Mouse (Mus musculus): Measurements from ENCODE around the gene Nid1. TPM values are rescaled to one million over a fixed set of nuclear protein-coding genes. Genes with fewer than 3 reads are reported as not detected.
"Not testable (repeated sequence)": the region's sequence is repeated elsewhere in the genome, so short reads cannot be mapped to it uniquely, and the experiment has no call there.

Nid1 gene
- 53.1 and 54.8 TPM in 2 replicates for polyA plus RNA-seq (2015; fragmentation: Nextera tagmentation; extraction: Ambion mirVana)

DNA sequence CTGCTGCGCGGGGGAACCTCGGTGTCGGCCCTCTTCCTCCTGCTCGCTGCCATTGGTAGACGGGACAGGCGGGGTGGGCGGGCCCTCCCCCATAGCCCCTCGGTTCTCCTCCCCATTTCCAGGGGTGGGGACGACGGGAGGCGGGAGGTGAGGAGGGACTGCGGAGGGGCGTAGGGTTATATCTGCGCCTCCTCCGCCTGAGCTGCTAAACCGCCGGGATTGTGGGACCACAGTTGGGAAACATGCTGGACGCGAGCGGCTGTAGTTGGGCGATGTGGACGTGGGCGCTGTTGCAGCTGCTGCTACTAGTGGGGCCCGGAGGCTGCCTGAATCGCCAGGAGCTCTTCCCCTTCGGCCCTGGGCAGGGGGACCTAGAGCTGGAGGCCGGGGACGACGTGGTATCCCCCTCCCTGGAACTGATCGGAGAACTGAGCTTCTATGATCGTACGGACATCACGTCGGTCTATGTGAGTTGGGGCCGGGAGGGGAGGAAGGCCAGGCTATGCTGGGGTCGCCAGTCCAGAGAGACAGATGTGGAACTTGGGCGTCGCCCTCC is at the start of gene Nid1:
Gene Nid1 (plus strand): TSS at position 92 of the 556 bp plus-strand sequence.
- H3K27me3 ChIP-seq; H3K9me3 ChIP-seq; H3K4me1 ChIP-seq (replicated peaks); H3K36me3 ChIP-seq; H3K27ac ChIP-seq (replicated peaks); H3K9ac ChIP-seq: not testable (repeated sequence)
- ATAC-seq (ENCODE audit: low read depth) = peak; percentile 75
- Histone ChIP-seq H3K4me3 (peak within 1 kb of the TSS; percentile 29), H3K4me2 (peak within 1 kb of the TSS; percentile 48)
- 0% methylated on average over 29 of the region's 39 CpGs for WGBS

DNA sequence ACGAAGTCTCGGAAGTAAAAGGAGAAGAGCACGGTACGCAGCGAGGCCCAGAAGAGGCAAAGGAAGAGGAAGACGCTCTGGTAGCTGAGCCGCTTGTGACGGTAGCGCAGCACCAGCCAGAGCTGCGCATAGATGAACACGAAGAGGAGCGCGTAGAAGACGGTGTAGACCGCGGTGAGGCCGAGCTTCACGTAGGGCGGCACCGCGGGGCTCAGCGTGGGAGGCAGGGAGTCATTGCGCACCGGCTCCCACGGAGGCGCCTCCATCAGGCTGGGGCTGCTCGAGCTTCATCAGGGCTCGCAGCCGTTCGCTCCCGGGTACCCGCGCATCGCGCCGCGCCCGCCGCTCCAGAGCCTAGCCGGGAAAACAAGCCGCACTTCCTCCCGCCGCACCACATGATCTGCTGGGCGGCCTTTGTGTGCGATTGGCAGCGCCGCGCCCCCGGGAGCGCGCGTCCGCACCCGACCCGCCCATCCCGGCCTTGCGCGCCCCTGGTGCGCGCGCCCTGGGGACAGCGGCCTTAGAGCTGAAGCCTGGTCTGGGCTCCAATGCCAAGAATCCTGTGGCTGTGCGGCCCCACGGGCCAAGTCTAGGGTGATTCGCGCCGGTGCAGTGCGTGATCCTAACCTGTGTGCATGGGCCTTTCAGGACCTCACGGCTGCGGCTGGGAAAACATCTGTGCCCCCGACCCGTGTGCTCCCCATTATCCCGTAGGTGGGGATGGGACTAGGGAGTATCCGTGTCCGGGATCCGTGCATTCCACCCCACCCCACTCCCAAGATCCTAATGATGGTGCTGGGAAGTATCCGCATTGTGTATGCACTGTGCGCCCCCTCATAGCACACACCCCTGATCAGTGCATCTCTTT is 43.9 kb upstream of the Nid1 start, which contains the start of gene Gpr137b:
Gene Gpr137b (minus strand): TSS at position 787 of the 868 bp plus-strand sequence.
- H3K36me3 ChIP-seq; H3K4me1 ChIP-seq (replicated peaks); H3K27me3 ChIP-seq; H3K9me3 ChIP-seq: not testable (repeated sequence)
- peak; percentile 92 for ATAC-seq (ENCODE audit: low read depth)
- peak within 1 kb of the TSS; percentile 43 for H3K4me3 ChIP-seq
- H3K9ac ChIP-seq = peak within 1 kb of the TSS; percentile 71
- under 1% methylated on average over 58 of the region's 78 CpGs for WGBS
- H3K27ac ChIP-seq (replicated peaks) = peak within 1 kb of the TSS; percentile 76
- peak within 1 kb of the TSS; percentile 54 for H3K4me2 ChIP-seq

DNA sequence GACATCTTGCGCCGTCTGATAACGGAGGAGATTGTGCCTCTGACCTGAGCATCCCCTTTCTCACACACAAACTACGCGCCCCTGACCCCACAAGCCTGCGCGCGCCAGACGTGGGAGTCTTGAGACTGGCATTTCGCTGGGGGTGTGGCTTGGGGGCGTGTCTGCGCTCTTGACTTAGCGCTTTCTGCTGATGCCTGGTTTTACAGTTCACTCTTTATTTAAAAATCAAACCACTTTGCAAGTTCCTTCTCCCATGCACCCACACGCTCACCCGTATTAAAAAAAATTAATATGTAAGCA is 43.3 kb upstream of the Nid1 start:
- not testable (repeated sequence) for H3K27ac ChIP-seq (replicated peaks); H3K36me3 ChIP-seq; H3K27me3 ChIP-seq; H3K4me1 ChIP-seq (replicated peaks); H3K9me3 ChIP-seq
- ATAC-seq (ENCODE audit: low read depth) = peak; percentile 81; the same call in 1 of the 2 replicates
- Histone ChIP-seq H3K9ac (peak overlapping the region; percentile 49; the same call in 1 of the 2 replicates), H3K4me3 (peak overlapping the region; percentile 43), H3K4me2 (peak overlapping the region; percentile 54)
- under 1% methylated on average over 15 of the region's 15 CpGs for WGBS

DNA sequence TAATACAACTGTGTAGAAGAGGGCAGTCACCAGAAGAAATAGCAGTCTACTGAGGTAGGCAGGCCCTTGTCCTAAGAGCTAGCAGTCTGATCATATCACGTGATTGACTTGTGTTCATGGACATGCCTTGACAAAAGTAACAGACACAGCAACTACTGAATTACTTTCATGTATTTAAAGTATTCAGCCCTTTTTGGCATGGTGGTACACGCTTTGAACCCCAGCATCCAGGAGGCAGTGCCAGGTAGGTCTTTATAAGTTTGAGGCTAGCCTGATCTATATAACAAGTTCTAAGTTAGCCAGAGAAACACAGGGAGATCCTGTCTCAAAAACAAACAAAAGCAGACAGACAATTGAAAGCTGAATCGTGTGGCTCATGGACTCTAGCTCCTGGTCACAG is 36.5 kb upstream of the Nid1 start:
- H3K4me1 ChIP-seq (replicated peaks); ATAC-seq (ENCODE audit: low read depth); H3K9me3 ChIP-seq; H3K36me3 ChIP-seq; H3K27ac ChIP-seq (replicated peaks); H3K4me2 ChIP-seq; H3K27me3 ChIP-seq; H3K4me3 ChIP-seq; H3K9ac ChIP-seq: not testable (repeated sequence)
- WGBS = 85% methylated on average over 3 of the region's 3 CpGs

DNA sequence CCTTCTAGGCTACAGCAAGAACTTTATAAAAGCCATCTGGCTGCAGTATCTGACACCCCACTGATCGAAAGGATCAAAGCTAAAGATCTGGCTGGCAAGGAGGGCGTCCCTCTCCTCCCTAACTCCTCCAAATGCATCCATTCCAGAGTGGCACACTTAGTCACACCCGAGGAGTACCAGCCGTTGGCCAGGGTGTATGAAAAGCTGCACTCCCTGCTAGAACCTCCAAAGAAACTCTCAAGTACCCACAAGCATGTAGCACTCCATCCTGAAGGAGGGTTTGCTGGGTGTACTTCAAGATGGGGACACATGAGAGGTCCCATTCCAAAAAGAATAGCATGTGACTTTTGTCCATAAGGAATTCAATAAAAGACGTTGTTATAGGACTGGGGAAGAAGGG is 34.5 kb upstream of the Nid1 start:
- not testable (repeated sequence) for H3K4me3 ChIP-seq; H3K27me3 ChIP-seq; H3K4me1 ChIP-seq (replicated peaks); H3K9ac ChIP-seq; ATAC-seq (ENCODE audit: low read depth); H3K36me3 ChIP-seq; H3K9me3 ChIP-seq; H3K27ac ChIP-seq (replicated peaks); H3K4me2 ChIP-seq
- WGBS = 83% methylated on average over 5 of the region's 5 CpGs

DNA sequence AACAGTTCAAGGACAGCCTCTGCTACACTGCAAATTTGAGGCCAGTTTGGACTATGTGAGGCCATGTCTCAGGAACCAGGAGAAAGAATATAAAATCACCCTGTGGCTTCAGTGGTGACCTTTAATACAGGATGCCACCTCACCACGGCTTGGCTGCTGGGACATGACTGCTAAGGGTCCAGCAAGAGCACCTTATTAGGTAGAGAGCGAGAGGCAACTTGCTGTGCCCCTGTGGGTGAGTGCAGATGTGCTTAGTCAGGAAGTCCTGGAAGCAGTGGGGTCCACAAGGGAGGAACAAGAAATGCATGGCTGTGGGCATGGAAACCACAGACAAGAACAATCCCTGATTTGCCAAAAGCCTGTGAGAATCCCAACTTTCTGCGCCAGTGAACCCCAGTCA is 34.0 kb upstream of the Nid1 start:
- H3K4me1 ChIP-seq (replicated peaks); H3K9me3 ChIP-seq; H3K36me3 ChIP-seq; H3K4me2 ChIP-seq; H3K9ac ChIP-seq; H3K4me3 ChIP-seq; ATAC-seq (ENCODE audit: low read depth); H3K27me3 ChIP-seq; H3K27ac ChIP-seq (replicated peaks): not testable (repeated sequence)
- WGBS = 87% methylated on average over 3 of the region's 3 CpGs

DNA sequence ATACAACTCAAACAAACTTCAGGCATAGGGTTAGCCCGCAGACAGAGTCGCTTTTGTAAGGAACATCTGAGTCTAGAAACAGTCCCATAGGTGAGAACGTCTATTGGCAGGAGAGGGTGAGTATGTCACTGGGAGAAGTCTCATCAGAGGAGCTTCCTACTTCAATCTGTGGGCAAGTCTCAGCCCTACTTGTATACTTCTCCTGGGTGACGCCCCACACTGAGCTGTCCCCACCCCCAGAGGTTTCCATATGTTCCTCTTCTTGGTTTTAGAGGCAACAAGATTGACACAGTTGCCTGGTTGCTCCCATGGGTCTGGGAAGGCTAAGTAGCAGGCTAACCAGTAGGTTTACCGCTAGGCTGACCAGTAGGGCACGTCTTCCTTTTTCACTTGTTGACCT is 33.5 kb upstream of the Nid1 start:
- not testable (repeated sequence) for H3K27me3 ChIP-seq; H3K9ac ChIP-seq; H3K36me3 ChIP-seq; H3K4me1 ChIP-seq (replicated peaks); H3K4me3 ChIP-seq; H3K4me2 ChIP-seq; ATAC-seq (ENCODE audit: low read depth); H3K9me3 ChIP-seq; H3K27ac ChIP-seq (replicated peaks)
- 85% methylated on average over 4 of the region's 6 CpGs for WGBS

DNA sequence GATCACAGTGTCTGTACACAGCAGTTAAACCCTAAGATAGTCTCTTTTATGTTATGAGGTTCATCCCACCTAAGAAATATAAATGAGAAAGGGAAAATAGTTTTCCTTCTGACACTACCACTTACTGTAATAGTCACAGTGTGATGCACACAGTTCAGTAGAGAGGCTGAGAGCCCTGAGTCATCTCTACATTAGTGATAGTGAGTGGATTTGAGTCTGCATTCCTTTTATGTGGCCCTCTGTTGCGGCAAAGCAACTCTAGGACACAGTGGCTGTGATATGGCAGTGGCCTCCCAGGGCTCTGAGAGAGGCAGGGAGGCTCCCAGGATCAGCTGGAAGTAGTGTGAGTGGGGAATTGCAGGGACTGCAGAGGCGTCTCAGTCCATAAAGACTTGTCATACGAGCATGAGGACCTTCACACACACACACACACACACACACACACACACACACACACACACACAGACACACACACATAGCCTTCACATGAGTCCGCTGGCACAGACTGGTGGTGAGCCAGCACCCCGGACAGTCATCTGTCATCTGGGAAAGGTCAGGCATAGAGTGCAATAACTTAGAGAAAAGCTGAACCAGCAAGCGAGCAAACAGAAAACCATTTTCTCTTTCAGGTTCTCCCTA is 32.7 kb upstream of the Nid1 start:
- ATAC-seq (ENCODE audit: low read depth) = not testable (repeated sequence)
- WGBS = 78% methylated on average over 6 of the region's 6 CpGs

DNA sequence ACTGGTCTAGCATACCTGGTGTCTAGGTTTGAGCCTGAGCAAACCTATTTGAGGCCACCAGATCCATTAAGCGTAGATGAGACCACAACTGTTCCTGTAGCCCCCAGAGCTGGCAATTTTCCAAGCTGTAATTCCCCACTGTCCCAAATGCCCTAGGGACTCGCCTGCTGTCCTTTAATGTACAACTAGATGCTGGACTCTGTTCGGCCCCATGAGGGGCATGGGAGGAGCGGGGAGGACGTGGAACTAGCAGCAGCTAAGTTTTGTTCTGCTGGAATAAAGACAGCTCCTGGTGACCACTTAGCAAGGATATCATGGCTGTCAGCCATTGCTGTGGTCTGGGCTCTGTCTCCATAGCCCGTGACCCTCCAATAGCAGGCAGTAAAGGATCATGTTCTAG is 31.8 kb upstream of the Nid1 start:
- H3K4me1 ChIP-seq (replicated peaks); H3K4me2 ChIP-seq; H3K36me3 ChIP-seq; ATAC-seq (ENCODE audit: low read depth); H3K27me3 ChIP-seq; H3K9me3 ChIP-seq; H3K9ac ChIP-seq; H3K4me3 ChIP-seq; H3K27ac ChIP-seq (replicated peaks): not testable (repeated sequence)
- no CpG with 5 or more reads among the region's 6 CpGs for WGBS

More for the DNA sequence above, 32.7 kb upstream of the Nid1 start:
- H3K36me3 ChIP-seq; H3K4me1 ChIP-seq (replicated peaks); H3K27ac ChIP-seq (replicated peaks); H3K4me3 ChIP-seq; H3K4me2 ChIP-seq; H3K9me3 ChIP-seq; H3K27me3 ChIP-seq; H3K9ac ChIP-seq: not testable (repeated sequence)

DNA sequence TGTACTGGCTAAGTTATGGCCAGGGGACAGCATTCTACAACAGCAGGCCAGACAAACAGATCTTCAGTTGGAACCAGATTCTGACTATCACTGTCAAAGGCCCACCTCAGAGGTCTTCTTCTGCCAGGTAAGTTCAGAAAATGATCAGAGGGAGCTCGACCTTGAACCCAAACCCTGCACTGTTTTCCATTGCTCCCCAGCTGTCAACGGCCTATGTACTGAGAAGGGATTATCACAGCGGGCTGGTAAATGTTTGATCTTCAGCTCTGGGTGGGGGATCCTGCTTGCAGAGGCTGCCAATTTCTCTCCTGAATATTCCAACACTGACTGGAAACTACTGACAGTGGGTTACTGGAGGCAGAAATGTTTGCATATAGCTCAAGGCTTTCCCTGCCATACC is 23.1 kb upstream of the Nid1 start:
- Histone ChIP-seq H3K9ac (no peak overlapping the region), H3K27me3 (no peaks in the 10 kb centered on the region), H3K27ac (replicated peaks) (no peak overlapping the region), H3K4me2 (no peak overlapping the region), H3K4me3 (no peak overlapping the region), H3K9me3 (no peaks in the 10 kb centered on the region), H3K4me1 (replicated peaks) (no peaks in the 10 kb centered on the region), H3K36me3 (no peaks in the 10 kb centered on the region)
- no peak for ATAC-seq (ENCODE audit: low read depth)
- WGBS = 88% methylated on average over 3 of the region's 3 CpGs

DNA sequence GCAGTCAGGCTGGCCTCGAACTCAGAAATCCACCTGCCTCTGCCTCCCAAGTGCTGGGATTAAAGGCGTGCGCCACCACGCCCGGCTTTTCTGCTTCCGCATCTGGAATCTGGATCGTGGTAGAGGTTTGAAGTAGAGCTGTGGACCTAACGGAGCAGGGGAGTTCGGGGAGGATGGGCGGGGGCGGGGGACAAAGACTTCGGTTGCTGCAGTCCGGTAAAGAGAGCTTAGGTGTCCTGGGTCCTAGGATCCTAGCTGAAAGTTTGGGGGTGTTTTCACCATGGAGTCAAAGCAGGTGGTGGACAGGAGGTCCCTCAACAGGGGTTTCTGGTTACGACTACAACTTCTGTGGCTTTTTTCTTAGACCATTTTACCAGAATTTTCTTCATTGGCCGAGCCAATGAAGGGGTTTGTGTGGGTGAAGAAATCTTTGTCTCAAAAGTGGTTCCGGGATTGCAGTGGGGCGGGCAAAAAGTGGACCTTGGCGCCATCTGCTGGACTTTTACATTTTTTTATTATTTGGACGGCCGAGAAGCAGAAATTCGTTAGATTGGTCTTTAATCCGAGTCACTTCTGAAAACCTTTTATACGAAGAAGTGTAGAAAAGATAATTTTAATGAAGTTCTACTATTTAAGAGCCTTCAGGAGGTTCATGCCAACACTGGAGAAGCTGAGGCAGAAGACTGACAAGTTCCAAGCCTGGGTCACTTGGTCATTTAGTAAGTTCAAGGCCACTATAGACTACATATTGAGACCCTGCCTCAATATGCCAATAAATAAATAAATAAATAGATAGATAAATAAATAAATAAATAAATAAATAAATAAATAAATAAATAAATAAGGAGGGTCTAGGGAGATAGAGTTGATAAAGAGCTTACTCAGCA is 22.0 kb upstream of the Nid1 start:
- ATAC-seq (ENCODE audit: low read depth) = peak; percentile 56
- 37% methylated on average over 23 of the region's 23 CpGs for WGBS

DNA sequence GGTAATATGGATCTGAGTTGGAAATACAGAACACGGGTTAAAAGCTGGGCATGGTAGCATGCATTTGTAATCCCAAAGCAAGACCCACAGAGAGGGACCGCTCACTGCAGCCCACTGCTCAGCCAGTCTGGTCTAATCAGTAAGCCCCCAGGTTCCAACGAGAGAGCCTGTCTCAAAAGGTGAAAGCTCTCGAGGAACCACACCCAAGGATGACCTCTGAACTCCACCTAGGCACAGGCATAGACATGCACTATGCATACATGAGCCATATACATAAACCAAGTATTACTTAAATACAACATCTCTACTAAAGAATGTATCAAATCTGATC is 21.4 kb upstream of the Nid1 start:
- WGBS = 68% methylated on average over 3 of the region's 4 CpGs
- ATAC-seq (ENCODE audit: low read depth) = peak; percentile 43; the same call in 1 of the 2 replicates

More for the DNA sequence above, 22.0 kb upstream of the Nid1 start:
- H3K27ac ChIP-seq (replicated peaks); H3K9me3 ChIP-seq; H3K36me3 ChIP-seq; H3K4me1 ChIP-seq (replicated peaks); H3K27me3 ChIP-seq; H3K9ac ChIP-seq; H3K4me3 ChIP-seq: not testable (repeated sequence)
- H3K4me2 ChIP-seq = peak overlapping the region; percentile 20; the same call in 1 of the 2 replicates

More for the DNA sequence above, 21.4 kb upstream of the Nid1 start:
- not testable (repeated sequence) for H3K27ac ChIP-seq (replicated peaks); H3K36me3 ChIP-seq; H3K4me2 ChIP-seq; H3K4me1 ChIP-seq (replicated peaks); H3K9ac ChIP-seq; H3K9me3 ChIP-seq; H3K4me3 ChIP-seq; H3K27me3 ChIP-seq
